Mouse (Mus musculus): ENCODE measurements around the gene LTO1. TPM values are rescaled to one million over a fixed set of nuclear protein-coding genes. Genes with fewer than 3 reads are reported as not detected.

The LTO1 gene
- polyA plus RNA-seq, 1 experiment from 2014 or later = 21.0 TPM

GRCm38 (mm10) chr7:144977121-144977520, 62.2 kb downstream of the LTO1 start:
- Histone ChIP-seq H3K9me3 (replicated peaks; ENCODE audit: control insufficient read depth, low read length) (no peaks in the 10 kb centered on the region), H3K4me2 (ENCODE audit: low read depth, low read length) (no peak overlapping the region), H3K4me3 (ENCODE audit: low read depth, low read length) (no peak overlapping the region), H3K27me3 (ENCODE audit: control insufficient read depth, insufficient read depth, low read length) (no peaks in the 10 kb centered on the region), H3K9ac (replicated peaks; ENCODE audit: low read length) (no peak overlapping the region), H3K27ac (replicated peaks; ENCODE audit: low read depth, low read length) (no peak overlapping the region), H3K4me1 (ENCODE audit: control insufficient read depth, insufficient read depth, low read length) (no peaks in the 10 kb centered on the region), H3K36me3 (replicated peaks; ENCODE audit: control insufficient read depth, insufficient read depth, low read depth, low read length) (no peaks in the 10 kb centered on the region)
- ATAC-seq (replicated peaks; ENCODE audit: insufficient number of reproducible peaks, low FRiP score, low TSS enrichment, low read depth) (no peak), DNase-seq (ENCODE audit: low spot score) (no peak)
- WGBS = 87% methylated on average over 2 of the region's 2 CpGs

DNA sequence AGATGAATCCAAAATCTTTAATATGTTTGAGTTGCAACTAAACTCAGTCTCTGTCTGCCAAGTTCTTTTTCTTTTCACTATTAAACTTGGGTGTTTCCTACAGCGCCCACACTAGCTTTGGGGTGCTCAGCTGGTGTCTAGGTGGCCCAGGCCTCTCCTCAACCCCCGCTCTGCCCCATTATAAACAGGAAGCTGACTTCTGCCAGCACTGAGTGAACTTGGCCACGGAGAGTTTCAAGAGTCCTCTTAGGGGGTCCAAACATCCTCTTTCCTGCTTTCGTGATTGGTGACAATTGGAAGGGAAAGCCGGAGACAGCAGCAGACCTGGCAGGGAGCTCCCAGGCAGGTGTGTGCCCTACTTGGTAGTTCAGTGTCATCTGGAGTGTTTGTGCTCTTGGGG, 64.9 kb downstream of the LTO1 start:
- Histone ChIP-seq H3K9ac (replicated peaks; ENCODE audit: low read length) (no peak overlapping the region), H3K27ac (replicated peaks; ENCODE audit: low read depth, low read length) (no peak overlapping the region), H3K36me3 (replicated peaks; ENCODE audit: control insufficient read depth, insufficient read depth, low read depth, low read length) (no peaks in the 10 kb centered on the region), H3K9me3 (replicated peaks; ENCODE audit: control insufficient read depth, low read length) (no peaks in the 10 kb centered on the region), H3K4me1 (ENCODE audit: control insufficient read depth, insufficient read depth, low read length) (no peaks in the 10 kb centered on the region), H3K4me3 (ENCODE audit: low read depth, low read length) (no peak overlapping the region), H3K27me3 (ENCODE audit: control insufficient read depth, insufficient read depth, low read length) (no peaks in the 10 kb centered on the region), H3K4me2 (ENCODE audit: low read depth, low read length) (no peak overlapping the region)
- no peak for ATAC-seq (replicated peaks; ENCODE audit: insufficient number of reproducible peaks, low FRiP score, low TSS enrichment, low read depth)
- no peak for DNase-seq (ENCODE audit: low spot score)
- WGBS = 78% methylated on average over 5 of the region's 5 CpGs

Other genes starting within 250 kb of the LTO1 start
- 10.0 and 10.8 TPM in 2 replicates for gene Ano1, start 163.1 kb upstream of the LTO1 start, polyA plus RNA-seq (2014; fragmentation: Nextera tagmentation; extraction: Ambion mirVana)
- gene Fgf3, start 77.0 kb upstream of the LTO1 start, polyA plus RNA-seq (2014; fragmentation: Nextera tagmentation; extraction: Ambion mirVana) = 0.61 and 1.0 TPM in 2 replicates
- gene Fgf4, start 67.7 kb upstream of the LTO1 start, polyA plus RNA-seq (2014; fragmentation: Nextera tagmentation; extraction: Ambion mirVana) = 0.07 TPM in 1 of 2 replicates, not detected in the other
- 25.4 and 29.1 TPM in 2 replicates for gene Fgf15, start 18.6 kb upstream of the LTO1 start, polyA plus RNA-seq (2014; fragmentation: Nextera tagmentation; extraction: Ambion mirVana)
- 208 and 223 TPM in 2 replicates for gene Ccnd1, start 24.8 kb downstream of the LTO1 start, polyA plus RNA-seq (2014; fragmentation: Nextera tagmentation; extraction: Ambion mirVana)